Mouse (Mus musculus) lung, postnatal 36 days (tissue): Measurements from ENCODE around the gene Rasgrf2.
A peak's percentile ranks its signal among the peaks of the same experiment; 100 is the strongest.

Experiments
- DNase-seq: peaks from one replicate; pipeline ENCODE4 v3.0.0; 2022; ENCODE audit warnings: mixed read lengths

Gene Rasgrf2

DNA sequence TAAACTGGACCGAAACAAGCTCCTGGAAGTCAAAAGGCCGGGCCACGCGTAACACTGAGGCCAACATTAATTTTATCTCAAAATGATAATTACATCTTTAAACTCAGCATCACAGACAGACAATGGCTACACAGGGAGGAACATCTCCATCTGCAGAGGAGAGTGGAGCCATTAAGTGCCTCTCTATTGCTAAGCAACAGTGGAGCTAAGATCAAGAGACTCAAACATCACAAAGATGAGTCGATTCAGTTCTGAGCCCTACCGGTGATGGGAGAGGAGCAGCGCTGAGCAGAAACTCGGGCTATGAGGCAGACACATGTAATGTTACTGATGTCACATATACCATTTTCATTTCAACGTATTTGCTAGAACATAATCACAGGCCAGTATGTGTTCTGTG is 191.3 kb downstream of the Rasgrf2 start:
- DNase-seq: no peak

DNA sequence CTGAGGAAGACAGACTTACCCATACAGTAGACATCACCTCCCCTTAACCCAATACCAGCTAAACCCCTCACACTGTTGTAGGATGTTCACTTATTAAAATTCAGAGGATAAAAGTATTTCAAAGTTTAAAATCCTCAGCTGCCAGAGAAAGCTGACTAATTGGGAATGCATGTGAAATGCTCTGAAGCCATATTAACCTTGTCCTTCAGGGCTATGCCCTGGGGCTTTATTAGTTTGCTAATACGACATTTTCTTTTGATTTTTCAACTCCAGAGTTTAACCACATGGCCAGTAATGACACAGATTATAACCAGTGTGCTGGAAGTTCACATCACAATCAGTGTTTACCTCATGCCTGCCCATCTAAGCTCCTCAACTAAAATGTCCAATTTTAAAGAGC is 192.6 kb downstream of the Rasgrf2 start:
- DNase-seq: no peak

DNA sequence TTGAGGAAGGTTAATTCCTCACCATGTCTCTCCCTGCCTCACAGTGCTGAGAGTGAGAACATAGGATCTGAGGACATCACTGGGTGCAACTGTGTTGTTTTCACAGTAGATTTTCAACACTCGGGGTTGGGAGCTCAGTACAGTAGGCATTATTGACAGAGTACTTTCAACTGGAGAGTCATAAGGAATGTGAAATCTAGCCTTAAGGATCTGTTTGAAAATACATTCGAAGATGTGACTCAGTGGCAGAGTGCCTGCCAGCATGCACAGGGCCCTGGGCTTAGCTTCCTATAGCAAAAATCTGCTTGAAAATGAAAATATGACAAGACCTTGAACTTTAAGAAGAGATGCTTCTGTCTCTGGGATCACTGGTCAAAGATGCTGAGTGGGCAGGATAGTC is 194.2 kb downstream of the Rasgrf2 start:
- no peak for DNase-seq

DNA sequence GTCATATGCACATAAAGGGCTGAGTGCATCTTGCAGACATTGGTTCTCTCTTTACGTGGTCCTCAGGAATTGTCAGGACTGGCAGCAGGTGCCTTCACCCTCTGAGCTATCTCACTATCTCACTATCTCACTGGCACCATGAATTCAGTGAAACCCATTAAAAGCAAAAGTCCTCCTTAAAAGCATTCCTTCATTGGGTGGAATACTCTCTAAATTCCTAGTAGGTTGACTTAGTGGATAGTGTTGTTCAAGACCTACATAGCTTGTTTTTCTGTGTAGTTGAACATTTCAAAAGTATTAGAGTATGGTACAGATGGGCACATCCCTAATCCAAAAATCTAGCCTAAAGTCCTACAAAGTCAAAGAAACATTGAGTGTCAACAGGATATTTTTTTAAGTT is 199.3 kb downstream of the Rasgrf2 start:
- no peak for DNase-seq

DNA sequence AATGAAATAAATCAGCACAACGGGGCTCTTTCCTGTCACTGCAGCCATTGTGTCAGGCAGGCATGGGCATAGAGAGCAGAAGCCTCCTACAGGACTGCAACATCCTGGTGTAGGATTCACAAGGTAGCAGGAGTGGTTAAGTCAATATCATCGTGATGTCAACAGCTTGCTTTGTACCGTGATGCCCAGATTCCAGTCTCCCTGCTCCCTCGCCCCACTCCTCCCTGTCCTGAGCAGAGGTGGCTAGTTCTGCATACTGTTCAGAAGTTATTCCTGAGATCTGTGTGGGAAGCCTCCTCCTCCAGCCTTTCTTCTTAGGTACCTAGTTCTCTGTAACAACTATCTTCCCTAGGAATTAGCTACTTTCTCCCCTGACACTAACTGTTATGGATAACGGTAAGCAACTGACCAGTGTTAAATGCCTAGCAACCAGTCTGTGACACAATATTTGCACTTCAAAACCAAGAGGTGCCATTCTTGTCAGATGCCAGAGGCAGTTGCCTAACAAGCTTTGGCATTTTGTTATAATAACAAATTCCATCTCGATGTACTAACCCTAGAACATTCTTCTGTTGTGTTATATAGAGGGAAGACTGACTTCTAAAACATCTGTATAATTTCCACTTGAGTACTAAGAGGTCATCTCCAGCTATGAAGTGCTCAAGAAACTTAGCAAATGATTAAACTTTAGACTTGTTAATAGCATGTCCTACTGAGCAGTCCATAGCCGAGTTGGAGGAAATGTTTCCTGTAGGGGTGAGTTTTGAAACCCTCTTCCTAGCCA is 201.3 kb downstream of the Rasgrf2 start:
- DNase-seq: peak; percentile 42

DNA sequence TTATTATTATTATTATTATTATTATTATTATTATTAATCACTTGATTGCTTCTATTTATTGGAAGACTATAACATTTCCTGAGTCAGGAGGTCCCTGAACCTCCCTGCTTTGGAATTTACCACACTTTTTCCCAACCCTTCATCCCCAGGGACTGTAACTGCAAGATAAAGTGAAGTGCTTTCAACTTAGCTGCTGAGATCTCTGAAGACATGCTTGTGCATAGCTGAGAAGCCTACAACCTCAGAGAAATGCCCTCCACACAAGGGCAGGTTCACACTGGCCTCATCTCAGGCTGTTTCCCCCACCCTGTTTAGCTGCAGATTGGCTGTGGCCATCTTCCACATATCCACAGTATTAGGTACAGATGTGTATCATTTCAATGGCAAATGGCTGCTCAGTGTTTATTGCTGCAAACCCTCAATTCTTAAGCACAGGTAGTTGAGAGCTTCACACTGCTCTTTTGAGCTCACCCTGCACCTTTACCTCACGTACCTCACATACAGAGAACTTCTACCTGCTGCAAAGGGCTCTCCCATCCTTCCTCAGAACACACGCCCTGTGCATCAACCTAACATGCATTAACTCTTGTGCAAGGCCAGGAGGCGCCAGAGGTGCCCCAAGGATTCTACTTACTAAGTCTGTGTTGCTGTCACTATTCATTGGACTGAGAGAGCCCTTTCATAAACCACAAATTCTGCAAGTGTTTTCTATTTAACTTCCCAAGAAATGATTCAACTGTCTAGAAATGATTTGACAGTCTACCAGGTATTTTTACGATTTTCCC is 202.7 kb downstream of the Rasgrf2 start:
- DNase-seq: peak; percentile 25

DNA sequence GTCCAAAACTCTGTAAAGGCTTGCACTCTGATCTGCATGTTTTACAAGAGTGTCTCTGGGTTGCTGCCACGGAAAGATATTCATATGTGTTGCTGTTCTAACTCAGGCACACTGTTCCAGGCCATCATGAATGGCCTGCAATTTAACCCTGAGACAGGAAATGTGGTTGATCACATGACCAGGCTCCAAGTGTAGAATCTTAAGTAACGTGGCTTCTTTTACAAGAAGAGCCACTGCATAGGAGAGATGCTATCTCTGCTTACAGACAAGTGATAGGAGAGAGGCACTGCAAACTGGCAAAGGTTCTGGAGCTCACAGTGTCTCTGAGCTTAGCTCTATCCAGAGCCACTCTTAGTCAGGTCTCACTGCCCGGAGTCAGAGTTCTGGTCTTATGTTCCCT is 210.4 kb downstream of the Rasgrf2 start:
- no peak for DNase-seq

DNA sequence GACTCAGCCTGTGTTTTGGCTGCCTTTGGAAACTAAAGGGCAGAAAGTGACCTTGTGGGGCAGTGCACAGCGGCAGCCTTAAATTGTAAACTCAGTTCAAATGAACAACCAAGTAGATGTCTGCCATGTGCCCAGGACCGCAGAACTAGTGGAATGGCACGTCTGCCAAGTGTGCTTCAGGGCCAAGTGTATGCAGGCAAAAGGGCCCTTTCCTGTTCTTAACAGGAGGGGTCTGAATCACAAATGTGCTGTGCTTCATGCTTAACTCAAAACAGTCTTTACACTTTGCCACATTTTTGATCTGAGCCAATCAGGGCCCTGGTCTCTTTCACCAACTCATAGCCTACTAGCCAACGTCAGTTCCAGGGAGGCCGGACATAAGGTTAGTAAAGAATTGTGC is 212.7 kb downstream of the Rasgrf2 start:
- no peak for DNase-seq

DNA sequence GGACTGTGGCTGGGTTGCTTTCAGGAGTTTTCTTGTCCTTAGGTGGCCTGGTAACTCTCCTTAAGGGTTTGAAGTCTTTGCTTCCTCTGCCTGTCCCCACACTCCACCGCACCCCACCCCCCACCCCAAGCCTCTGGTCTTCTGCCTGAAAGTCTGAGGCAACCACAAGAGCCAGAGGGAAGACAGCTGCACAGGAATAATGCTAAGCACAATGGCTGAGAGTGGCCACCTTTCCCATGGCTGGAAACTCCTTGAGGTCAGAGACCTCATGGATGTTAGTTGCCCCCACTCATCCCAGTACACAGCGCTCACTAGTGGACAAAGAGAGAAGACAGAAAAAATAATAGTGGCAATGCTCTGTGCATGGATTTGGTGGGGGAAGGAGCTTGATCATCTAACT is 213.6 kb downstream of the Rasgrf2 start:
- no peak for DNase-seq

DNA sequence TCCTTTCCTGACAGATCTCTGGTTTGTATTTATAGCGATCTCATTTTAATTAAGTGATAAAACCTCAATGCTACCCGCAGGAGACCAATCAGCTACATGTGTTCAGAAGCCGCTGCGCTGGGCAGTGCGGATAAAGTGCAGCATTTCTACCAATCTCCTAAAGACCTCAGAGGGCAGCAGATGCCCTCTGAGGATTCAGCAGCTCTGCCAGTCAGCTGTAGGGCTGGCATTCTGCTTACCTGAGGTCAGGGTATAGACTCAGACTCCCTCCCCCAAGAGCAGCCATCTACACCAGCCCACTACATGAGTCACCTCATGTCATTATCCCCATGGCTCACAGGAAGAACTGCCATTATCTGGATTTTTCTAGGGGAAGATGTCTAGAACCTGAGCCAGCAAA is 215.1 kb downstream of the Rasgrf2 start:
- DNase-seq: no peak

DNA sequence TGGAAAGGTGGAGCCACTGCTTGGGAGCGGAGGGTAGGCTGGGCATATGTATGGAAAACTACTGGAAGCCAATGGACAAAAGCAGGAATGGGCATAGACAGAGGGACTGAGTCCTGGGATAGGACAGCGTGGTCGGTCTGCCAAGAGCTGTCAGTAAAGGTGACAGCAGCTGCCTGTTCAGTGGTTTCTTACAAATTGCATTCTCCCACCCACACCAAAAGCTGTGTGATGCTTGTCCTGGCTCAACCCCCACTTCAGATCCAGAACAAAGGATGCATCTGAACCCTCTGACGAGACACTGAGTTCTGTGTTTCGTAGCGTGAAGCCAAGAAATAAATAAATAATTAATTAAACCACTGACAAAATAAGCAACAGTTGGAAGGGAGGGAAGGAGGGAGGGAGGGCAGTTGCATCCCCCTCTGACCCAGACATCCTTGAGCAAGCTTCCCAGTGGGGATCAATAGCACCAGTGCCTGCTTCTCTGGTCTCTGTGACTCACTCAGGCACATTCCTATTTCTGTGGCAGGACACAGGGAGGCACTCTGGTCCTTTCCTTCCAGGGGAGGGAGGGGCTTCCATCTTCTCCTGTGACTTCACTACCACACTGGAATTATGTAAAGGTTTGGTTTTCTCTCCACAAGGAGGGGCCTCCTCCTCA is 215.7 kb downstream of the Rasgrf2 start:
- no peak for DNase-seq

DNA sequence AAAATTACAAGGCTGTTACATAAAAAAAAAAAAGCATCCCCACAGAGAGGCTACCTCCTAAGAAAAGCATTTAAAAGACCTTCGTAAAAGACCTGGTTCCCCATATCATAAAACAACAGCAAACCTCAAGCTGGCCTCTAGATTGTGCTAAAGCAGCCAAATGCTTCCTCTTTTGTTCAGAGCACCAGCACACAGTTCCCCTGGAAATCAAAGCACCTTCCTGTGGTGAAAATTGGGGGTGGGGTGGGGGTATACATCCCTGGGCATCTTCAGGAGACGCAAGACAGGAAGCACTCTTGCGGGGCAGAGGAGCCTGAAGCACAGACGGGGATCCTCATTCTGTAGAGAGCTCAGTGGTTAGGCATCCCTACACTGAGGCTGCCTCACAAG is 216.3 kb downstream of the Rasgrf2 start:
- DNase-seq: no peak

DNA sequence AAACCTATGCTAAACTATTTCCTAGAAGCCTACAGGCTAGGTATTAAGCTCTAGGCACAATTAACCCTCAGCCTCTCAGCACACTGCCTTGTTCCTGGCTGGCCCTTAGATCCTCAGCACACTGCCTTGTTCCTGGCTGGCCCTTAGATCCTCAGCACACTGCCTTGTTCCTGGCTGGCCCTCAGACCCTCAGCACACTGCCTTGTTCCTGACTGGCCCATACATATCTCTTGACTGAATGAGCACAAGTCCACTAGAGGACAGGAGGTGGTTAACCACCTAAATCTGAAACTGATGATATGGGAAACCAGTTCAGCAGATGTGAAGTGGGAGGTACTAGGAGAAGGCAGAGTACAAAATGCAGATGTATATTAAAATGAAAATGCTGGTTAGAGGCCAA is 219.8 kb downstream of the Rasgrf2 start:
- DNase-seq: no peak

DNA sequence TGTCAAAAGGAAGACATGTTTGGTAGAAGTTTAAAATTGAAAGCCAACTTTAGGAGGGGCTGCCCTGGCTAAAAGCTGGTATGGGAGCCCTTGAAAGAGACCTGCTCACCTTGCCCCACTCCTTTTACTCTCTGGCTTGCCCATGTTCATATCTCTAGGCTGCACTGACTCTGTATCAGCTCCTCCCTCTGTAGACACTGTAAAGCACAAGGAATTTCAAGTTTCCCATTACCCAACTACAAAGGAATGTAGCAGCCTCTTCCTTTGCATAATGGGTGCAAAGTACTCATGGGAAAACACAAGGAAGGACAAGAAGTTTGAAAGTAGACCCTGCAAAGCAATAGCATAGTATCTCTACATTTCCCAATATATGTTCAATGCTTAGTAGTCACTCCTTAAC is 220.2 kb downstream of the Rasgrf2 start:
- DNase-seq: peak; percentile 21

DNA sequence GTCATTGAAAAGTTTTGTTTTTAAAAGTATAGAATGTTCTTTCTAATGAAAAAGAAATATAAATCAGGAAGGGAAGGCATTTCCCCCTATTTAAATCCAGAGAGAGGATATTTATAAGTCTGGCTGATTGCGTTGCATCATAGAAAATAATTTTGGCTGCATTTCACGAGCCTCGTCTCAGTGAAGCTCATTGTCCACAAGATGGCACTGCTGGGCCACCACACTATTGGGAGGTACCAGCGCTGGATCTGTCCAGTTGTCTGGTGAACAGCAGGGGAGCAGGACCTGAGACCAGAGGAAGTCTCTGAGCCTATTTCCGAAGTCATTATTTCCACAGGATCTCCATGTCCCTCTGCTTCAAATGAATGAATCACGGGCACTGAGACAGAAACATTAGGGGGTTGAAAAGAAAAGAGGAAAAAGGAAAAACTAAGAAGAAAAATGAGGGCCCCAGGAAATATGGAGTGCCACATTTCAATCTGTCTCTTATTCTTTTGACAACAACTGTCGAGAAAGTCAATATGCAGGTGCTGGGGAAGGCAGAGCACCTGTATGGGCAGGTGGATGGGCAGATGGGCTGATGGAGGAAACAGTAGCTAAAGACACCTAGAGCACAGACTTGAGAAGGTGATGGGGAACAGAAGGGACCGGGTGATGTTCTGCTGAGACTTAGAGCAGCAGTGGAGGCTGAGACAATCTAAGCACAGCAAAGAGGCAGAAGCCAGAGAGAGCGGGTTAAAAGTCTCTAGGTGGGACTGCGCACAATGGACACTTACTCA is 223.1 kb downstream of the Rasgrf2 start:
- peak; percentile 89 for DNase-seq

DNA sequence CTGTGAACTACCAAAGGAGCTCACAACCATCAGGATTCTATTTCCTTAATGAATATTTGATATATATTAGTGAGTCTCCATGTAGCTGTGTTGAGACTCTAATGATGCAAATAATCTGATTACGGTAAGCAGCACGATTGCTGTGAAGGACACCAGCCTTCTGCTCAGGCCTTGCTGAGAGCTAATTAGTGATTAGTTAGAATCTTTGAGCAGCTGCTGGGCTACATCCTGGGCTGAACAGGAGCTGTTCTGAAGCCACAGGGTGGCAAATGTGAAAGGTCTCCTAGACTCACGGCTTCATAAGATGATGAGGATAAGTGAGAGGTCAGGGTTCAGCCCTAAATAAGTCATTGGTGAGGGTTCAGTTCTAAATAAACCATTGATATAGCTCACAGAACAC is 225.1 kb downstream of the Rasgrf2 start:
- DNase-seq: no peak

DNA sequence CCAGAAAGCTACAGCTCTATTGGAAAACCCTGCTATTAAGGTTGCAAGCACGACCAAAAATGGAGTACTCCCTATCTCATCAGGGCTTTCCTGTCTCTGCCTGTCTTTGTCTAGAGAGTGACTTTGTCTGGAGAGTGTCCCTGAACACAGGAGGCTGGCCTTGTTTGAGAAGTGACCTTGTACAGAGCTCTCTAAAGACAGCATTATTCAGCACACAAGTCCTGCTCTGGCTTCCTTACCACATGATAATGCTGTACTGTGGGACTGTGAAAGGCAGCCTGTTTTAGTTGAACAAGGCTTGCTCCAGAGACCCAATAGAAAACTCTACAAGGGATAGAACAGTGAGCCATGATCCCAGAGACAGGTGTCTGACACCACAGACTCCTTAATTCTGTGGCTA is 235.0 kb downstream of the Rasgrf2 start:
- no peak for DNase-seq

DNA sequence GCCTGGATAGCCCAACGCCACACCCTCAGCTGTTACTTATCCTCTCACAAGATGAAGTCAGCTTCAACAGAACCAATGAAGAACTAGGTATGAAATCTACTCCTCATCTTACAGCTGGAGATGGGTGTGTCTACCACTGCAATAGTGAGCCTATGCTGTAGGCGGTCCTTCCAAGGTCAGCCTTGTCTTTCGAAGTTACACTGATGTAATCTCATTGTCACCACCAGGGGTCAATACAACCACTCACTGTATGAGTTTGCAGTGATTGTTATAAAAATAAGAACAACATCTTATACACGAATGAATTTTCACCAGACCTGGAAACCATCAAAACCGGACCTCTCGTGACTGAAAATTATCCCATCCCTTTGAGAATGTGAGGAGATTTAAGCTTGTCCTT is 238.3 kb downstream of the Rasgrf2 start:
- peak; percentile 15 for DNase-seq

DNA sequence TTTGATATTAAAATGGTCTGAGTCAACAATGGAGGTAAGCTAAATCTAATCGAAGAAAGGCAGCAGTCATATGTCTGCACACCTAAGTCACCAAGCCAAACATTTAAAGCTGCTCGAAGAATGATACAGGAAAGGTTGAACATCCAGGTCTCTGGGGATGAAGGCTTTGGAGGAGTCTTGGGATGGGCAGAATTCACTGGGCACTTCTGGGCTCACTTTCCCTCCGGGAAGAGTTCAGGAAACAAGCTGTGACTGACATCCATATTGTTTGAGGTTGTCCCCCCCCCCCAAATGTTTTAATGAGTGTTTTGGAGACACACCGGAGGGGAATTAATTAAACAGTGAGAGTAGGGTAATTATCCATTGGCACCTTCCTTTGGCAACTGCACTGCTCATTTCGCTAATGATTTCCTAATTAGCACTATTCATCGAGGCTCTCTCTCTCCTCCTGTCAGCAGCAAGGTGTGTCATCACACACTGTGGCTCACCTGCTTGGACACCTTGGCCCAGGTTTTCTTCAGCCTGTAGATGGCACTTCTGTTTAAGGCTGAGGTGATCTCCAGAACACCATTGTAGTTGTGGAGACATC is 241.3 kb downstream of the Rasgrf2 start:
- DNase-seq: no peak

DNA sequence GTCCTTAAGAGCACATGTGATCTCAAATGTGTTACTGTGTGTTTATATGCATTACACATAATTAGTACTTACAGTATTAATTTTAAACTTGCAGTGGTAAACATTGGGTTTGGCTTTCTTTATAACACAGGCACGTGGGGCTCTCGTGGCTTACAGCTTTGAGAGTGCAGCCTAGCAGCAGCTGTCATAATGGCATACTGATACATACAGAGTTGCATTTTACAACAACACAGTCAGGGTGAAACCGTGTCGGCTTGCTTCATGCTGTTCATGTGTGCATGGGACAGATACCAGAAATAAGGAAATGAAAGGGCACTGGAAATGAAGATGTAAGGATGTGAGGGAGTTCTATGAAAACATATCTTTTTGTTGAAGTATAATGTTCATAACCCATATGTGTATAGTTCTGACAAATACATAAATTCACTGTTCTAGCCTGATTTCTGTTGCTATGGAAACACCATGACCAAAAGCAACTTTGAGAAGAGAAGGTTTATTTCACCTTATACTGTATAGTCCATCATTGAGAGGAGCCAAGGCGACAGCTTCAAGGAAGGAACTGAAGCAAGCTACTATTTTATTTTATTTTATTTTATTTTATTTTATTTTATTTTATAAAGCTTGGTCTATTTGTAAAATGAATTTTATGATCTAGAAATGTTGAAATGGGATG is 246.6 kb downstream of the Rasgrf2 start:
- no peak for DNase-seq

DNA sequence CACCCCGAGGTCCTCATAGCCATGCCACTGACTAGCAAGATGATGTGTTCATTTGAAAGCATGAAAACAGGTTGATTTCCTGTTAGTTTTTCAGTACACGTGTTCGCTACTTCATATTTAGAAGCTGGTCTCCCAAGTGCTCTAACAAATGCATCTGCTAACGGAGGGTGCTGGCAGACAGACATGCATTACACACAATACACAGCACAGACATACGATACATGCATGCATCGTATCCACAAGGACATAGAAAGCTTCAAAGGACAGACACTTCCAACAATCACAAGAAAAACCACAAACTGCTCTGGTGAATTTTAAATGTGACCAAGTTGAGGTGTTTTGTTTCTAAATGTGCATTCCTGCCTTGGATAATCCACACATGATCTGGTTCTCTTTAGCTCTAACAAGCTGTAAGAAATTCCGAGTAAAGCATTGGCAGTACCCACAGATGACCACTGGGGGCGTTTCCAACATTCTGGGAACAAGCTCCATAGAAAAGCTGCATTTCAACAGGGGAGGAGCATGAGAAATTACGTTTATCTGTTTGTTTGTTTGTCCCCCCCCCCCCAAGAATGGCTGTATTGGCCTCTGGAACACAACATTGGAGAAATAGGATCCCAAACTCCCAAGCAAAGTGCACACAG is 249.5 kb downstream of the Rasgrf2 start:
- DNase-seq: peak; percentile 48

DNA sequence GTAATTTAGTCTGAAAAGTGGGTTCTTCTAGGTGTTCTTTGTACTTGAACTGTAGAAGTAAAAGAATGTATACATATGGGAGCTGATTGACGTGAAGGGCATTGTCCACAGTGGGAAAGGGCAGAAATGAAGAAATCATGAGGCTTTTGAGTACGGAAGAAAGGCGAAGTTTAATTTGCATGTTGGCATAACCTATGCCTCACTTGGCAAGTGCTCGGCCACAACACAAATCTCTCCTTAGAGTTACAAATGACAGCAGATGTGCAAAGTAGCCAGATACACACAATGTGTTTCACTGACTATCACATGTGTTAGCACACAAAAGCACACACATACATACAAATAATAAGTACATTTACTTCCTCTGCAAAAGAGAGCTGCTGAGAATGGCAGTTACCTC is 251.2 kb downstream of the Rasgrf2 start:
- DNase-seq: no peak
